Mouse (Mus musculus) kidney, embryonic 15.5 days (tissue): ENCODE results near the gene Ddx4. TPM values are rescaled to one million over a fixed set of nuclear protein-coding genes. Genes with fewer than 3 reads are reported as not detected.
A peak's percentile ranks its signal among the peaks of the same experiment; 100 is the strongest.

Source experiments
- ATAC-seq: fragments of 200-750 bp; cut with Nextera tagmentation; replicated peaks from 2 replicates; pipeline ENCODE4 v1.8.0; 2017; ENCODE audit warnings: moderate TSS enrichment; ENCODE audit not compliant: low FRiP score
- H3K27ac ChIP-seq: fragments of 300-500 bp; sonication (generic); 2 replicates; pipeline ENCODE4 v1.5.1; 2015; ENCODE audit warnings: mild to moderate bottlenecking, inconsistent platforms
- H3K27me3 ChIP-seq: fragments of 300-500 bp; sonication (generic); 2 replicates; pipeline ENCODE4 v1.6.1; 2015; ENCODE audit warnings: inconsistent platforms
- H3K36me3 ChIP-seq: fragments of 300-500 bp; sonication (generic); 2 replicates; pipeline ENCODE4 v1.6.1; 2015; ENCODE audit warnings: inconsistent platforms
- H3K4me1 ChIP-seq: fragments of 300-500 bp; sonication (generic); 2 replicates; pipeline ENCODE4 v1.6.1; 2015; ENCODE audit warnings: inconsistent platforms
- H3K4me2 ChIP-seq: fragments of 300-500 bp; sonication (generic); 2 replicates; pipeline ENCODE4 v1.6.1; 2015; ENCODE audit warnings: moderate library complexity, mild to moderate bottlenecking, inconsistent platforms
- H3K4me3 ChIP-seq: fragments of 300-500 bp; sonication (generic); replicated peaks from 2 replicates; pipeline ENCODE4 v1.5.1; 2015; ENCODE audit warnings: mild to moderate bottlenecking, inconsistent platforms
- H3K9ac ChIP-seq: fragments of 300-500 bp; sonication (generic); 2 replicates; pipeline ENCODE4 v1.6.1; 2015; ENCODE audit warnings: mild to moderate bottlenecking, inconsistent platforms
- H3K9me3 ChIP-seq: fragments of 300-500 bp; sonication (generic); replicated peaks from 2 replicates; pipeline ENCODE4 v1.6.1; 2016; ENCODE audit warnings: inconsistent platforms
- WGBS: fragments of 180-500 bp; shearing (Covaris S2); methylation state at CpG from one replicate; pipeline ENCODE4 v1.1.7; 2015; ENCODE audit warnings: mixed read lengths; 5-methylcytosine and 5-hydroxymethylcytosine counted together
- polyA plus RNA-seq: library from polyadenylated mRNA; unstranded; fragments of >200 nt; fragmentation: Nextera tagmentation; extraction: Ambion mirVana; gene quantifications from 2 replicates; pipeline ENCODE4 v1.2.1, GENCODE M21; 2015

Ddx4 gene
- polyA plus RNA-seq, 1 experiment from 2014 or later = 0.49 TPM

GRCm38 (mm10) chr13:112666433-112667024 is 14.3 kb upstream of the Ddx4 start:
- Histone ChIP-seq H3K27me3 (no peaks in the 10 kb centered on the region), H3K9ac (no peak overlapping the region), H3K9me3 (no peaks in the 10 kb centered on the region), H3K4me1 (no peaks in the 10 kb centered on the region), H3K36me3 (peaks cover 4% of the 10 kb centered on the region), H3K27ac (no peak overlapping the region), H3K4me2 (no peak overlapping the region), H3K4me3 (no peak overlapping the region)
- no peak for ATAC-seq
- WGBS = 85% methylated on average over 10 of the region's 10 CpGs

- H3K4me1 ChIP-seq = peaks cover 9% of the 10 kb centered on the region
- peak overlapping the region; percentile 86; the same call in 1 of the 2 replicates for H3K4me2 ChIP-seq
- peak overlapping the region; percentile 73; the same call in 1 of the 2 replicates for H3K4me3 ChIP-seq
- 70% methylated on average over 2 of the region's 2 CpGs for WGBS
- no peaks in the 10 kb centered on the region for H3K9me3 ChIP-seq
- H3K9ac ChIP-seq = no peak overlapping the region
- ATAC-seq = no peak
- no peaks in the 10 kb centered on the region for H3K36me3 ChIP-seq
- H3K27me3 ChIP-seq = no peaks in the 10 kb centered on the region
- H3K27ac ChIP-seq = no peak overlapping the region
Measured at GRCm38 (mm10) chr13:112661687-112662086, 9.4 kb upstream of the Ddx4 start.

- ATAC-seq = peak; percentile 99
- Histone ChIP-seq H3K4me1 (peaks cover 9% of the 10 kb centered on the region), H3K27ac (peak within 1 kb of the TSS; percentile 64), H3K4me2 (peak within 1 kb of the TSS; percentile 86), H3K9ac (peak within 1 kb of the TSS; percentile 71), H3K9me3 (no peaks in the 10 kb centered on the region), H3K27me3 (no peaks in the 10 kb centered on the region), H3K36me3 (no peaks in the 10 kb centered on the region), H3K4me3 (peak within 1 kb of the TSS; percentile 73)
- WGBS = under 1% methylated on average over 33 of the region's 33 CpGs
Measured at GRCm38 (mm10) chr13:112660574-112661381, 8.5 kb upstream of the Ddx4 start, which contains the start of gene Slc38a9. Slc38a9 (plus strand) TSS chr13:112660751.

- no peaks in the 10 kb centered on the region for H3K9me3 ChIP-seq
- H3K27ac ChIP-seq = no peak overlapping the region
- H3K9ac ChIP-seq = peak overlapping the region; percentile 33; the same call in 1 of the 2 replicates
- peak; percentile 26 for ATAC-seq
- WGBS = 3% methylated on average over 10 of the region's 10 CpGs
- no peaks in the 10 kb centered on the region for H3K36me3 ChIP-seq
- H3K4me3 ChIP-seq = peak overlapping the region; percentile 73
- peak overlapping the region; percentile 86 for H3K4me2 ChIP-seq
- no peaks in the 10 kb centered on the region for H3K27me3 ChIP-seq
- peaks cover 9% of the 10 kb centered on the region for H3K4me1 ChIP-seq
Measured at GRCm38 (mm10) chr13:112659986-112660573, 7.8 kb upstream of the Ddx4 start.

- no peaks in the 10 kb centered on the region for H3K27me3 ChIP-seq
- H3K4me2 ChIP-seq = no peak overlapping the region
- H3K36me3 ChIP-seq = no peaks in the 10 kb centered on the region
- H3K9me3 ChIP-seq = peaks cover 7% of the 10 kb centered on the region; the same call in 1 of the 2 replicates
- H3K4me1 ChIP-seq = no peaks in the 10 kb centered on the region
- no peak overlapping the region for H3K9ac ChIP-seq
- no peak for ATAC-seq
- no peak overlapping the region for H3K27ac ChIP-seq
- no peak overlapping the region for H3K4me3 ChIP-seq
- 87% methylated on average over 3 of the region's 3 CpGs for WGBS
Measured at GRCm38 (mm10) chr13:112651183-112651582, 1.1 kb downstream of the Ddx4 start.

GRCm38 (mm10) chr13:112645529-112646186 is 6.6 kb downstream of the Ddx4 start:
- no peak overlapping the region for H3K4me3 ChIP-seq
- no peak for ATAC-seq
- WGBS = 95% methylated on average over 1 of the region's 1 CpGs
- no peak overlapping the region for H3K9ac ChIP-seq
- no peaks in the 10 kb centered on the region for H3K36me3 ChIP-seq
- no peaks in the 10 kb centered on the region for H3K9me3 ChIP-seq
- no peaks in the 10 kb centered on the region for H3K27me3 ChIP-seq
- H3K4me1 ChIP-seq = no peaks in the 10 kb centered on the region
- no peak overlapping the region for H3K27ac ChIP-seq
- no peak overlapping the region for H3K4me2 ChIP-seq

- no peak overlapping the region for H3K4me3 ChIP-seq
- no peak overlapping the region for H3K27ac ChIP-seq
- ATAC-seq = no peak
- no peak overlapping the region for H3K9ac ChIP-seq
- H3K4me2 ChIP-seq = no peak overlapping the region
- no peaks in the 10 kb centered on the region for H3K9me3 ChIP-seq
- 77% methylated on average over 3 of the region's 3 CpGs for WGBS
- H3K4me1 ChIP-seq = no peaks in the 10 kb centered on the region
- no peaks in the 10 kb centered on the region for H3K36me3 ChIP-seq
- H3K27me3 ChIP-seq = no peaks in the 10 kb centered on the region
Measured at GRCm38 (mm10) chr13:112644996-112645395, 7.3 kb downstream of the Ddx4 start.

GRCm38 (mm10) chr13:112642897-112643296 is 9.4 kb downstream of the Ddx4 start:
- Histone ChIP-seq H3K27me3 (no peaks in the 10 kb centered on the region), H3K27ac (no peak overlapping the region), H3K9me3 (no peaks in the 10 kb centered on the region), H3K4me1 (no peaks in the 10 kb centered on the region), H3K36me3 (no peaks in the 10 kb centered on the region), H3K4me3 (no peak overlapping the region), H3K9ac (no peak overlapping the region), H3K4me2 (no peak overlapping the region)
- ATAC-seq = no peak
- WGBS = 95% methylated on average over 3 of the region's 3 CpGs

- no peak overlapping the region for H3K4me3 ChIP-seq
- 73% methylated on average over 4 of the region's 4 CpGs for WGBS
- no peaks in the 10 kb centered on the region for H3K4me1 ChIP-seq
- no peak overlapping the region for H3K9ac ChIP-seq
- no peak for ATAC-seq
- H3K27me3 ChIP-seq = no peaks in the 10 kb centered on the region
- no peak overlapping the region for H3K27ac ChIP-seq
- no peaks in the 10 kb centered on the region for H3K9me3 ChIP-seq
- H3K4me2 ChIP-seq = no peak overlapping the region
- H3K36me3 ChIP-seq = no peaks in the 10 kb centered on the region
Measured at GRCm38 (mm10) chr13:112639111-112639510, 13.2 kb downstream of the Ddx4 start.

- Histone ChIP-seq H3K4me2 (no peak overlapping the region), H3K4me3 (no peak overlapping the region), H3K27me3 (no peaks in the 10 kb centered on the region), H3K4me1 (no peaks in the 10 kb centered on the region), H3K27ac (no peak overlapping the region), H3K9ac (no peak overlapping the region), H3K9me3 (no peaks in the 10 kb centered on the region), H3K36me3 (no peaks in the 10 kb centered on the region)
- WGBS = 51% methylated on average over 3 of the region's 3 CpGs
- no peak for ATAC-seq
Measured at GRCm38 (mm10) chr13:112636498-112636897, 15.8 kb downstream of the Ddx4 start.

GRCm38 (mm10) chr13:112635174-112635837 is 17.0 kb downstream of the Ddx4 start:
- WGBS = 73% methylated on average over 7 of the region's 7 CpGs

More at GRCm38 (mm10) chr13:112635174-112635837, 17.0 kb downstream of the Ddx4 start:
- no peak for ATAC-seq
- Histone ChIP-seq H3K9me3 (no peaks in the 10 kb centered on the region), H3K36me3 (no peaks in the 10 kb centered on the region), H3K4me2 (no peak overlapping the region), H3K27ac (no peak overlapping the region), H3K27me3 (no peaks in the 10 kb centered on the region), H3K4me3 (no peak overlapping the region), H3K4me1 (no peaks in the 10 kb centered on the region), H3K9ac (no peak overlapping the region)
